ENCODE assay signal across 11 mouse cellular contexts in the genomic region with DNA sequence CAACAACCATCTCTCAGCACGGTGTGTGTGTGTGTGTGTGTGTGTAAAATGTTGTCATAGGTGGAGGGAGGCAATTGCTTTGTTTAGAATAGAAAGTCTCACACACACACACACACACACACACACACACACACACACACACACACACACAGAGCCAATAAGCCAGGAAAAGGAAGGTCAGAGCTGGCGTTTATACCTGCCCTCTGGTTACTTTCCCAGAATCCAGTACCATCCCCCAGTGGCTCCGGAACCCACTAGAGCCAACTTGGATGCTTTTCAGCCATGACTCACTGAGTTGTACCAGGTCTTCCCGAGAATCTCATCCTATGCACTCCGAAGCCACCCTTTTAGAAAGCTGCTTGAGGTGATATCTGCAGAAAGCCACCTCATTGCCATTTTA.
DNase-seq lines count a peak whose midpoint lies in the region; ATAC-seq lines count a peak whose summit lies in the region.
"Had no signal": no experiment of that assay in that cellular context is flagged by ENCODE, and none has a peak within 500 bp of the region (broad histone marks: within the 10 kb centered on the region; RNA-seq: fewer than 3 reads in every experiment).

No protein-coding gene starts in this region.

- intact Hi-C loops in heart, postnatal 10 days (cut with DNase I), result no loop called here

- H3K4me3 ChIP-seq in hindbrain, embryonic 16.5 days (ENCODE audit: low read length), result no peak overlapping the region
- H3K4me3 ChIP-seq: left cerebral cortex, adult 2 months had no signal

- DNase-seq in kidney, adult 11 months, result peak; percentile 31
- DNase-seq in kidney, postnatal 4 days, result no peak
- DNase-seq in cerebellum, adult 18-20 months, result peak; percentile 82 to 89
- peak; percentile 76 to 79 for DNase-seq in heart, postnatal 10 days
- DNase-seq in lung, postnatal 36 days, result peak; percentile 80
- no peak for DNase-seq in right cerebral cortex, postnatal 14 days
- DNase-seq in thymus, postnatal 36 days, result no peak
- DNase-seq: forebrain, postnatal 0 days had no signal

- WGBS in hindbrain, embryonic 16.5 days, result 75% methylated on average over 5 of the region's 5 CpGs

- peaks cover 6% of the 10 kb centered on the region for H3K4me1 ChIP-seq in hindbrain, embryonic 16.5 days (ENCODE audit: control insufficient read depth, insufficient read depth, low read depth, low read length)

- ATAC-seq in hindbrain, embryonic 16.5 days, result no peak
- ATAC-seq: forebrain, postnatal 0 days had no signal

- no peak overlapping the region for H3K9ac ChIP-seq in hindbrain, embryonic 16.5 days (ENCODE audit: low read depth, low read length)
- H3K9ac ChIP-seq: forebrain, postnatal 0 days had no signal

- no peak overlapping the region for H3K4me2 ChIP-seq in hindbrain, embryonic 16.5 days (ENCODE audit: low read length)

- no peaks in the 10 kb centered on the region for H3K27me3 ChIP-seq in hindbrain, embryonic 16.5 days (replicated peaks; ENCODE audit: control insufficient read depth, insufficient read depth, low read length)

- H3K36me3 ChIP-seq in hindbrain, embryonic 16.5 days (ENCODE audit: control insufficient read depth, insufficient read depth, low read length), result no peaks in the 10 kb centered on the region
- H3K36me3 ChIP-seq: G1E had no signal

- no peak overlapping the region for H3K27ac ChIP-seq in hindbrain, embryonic 16.5 days (ENCODE audit: low read depth, low read length)
- H3K27ac ChIP-seq: left cerebral cortex, adult 2 months had no signal

- no peaks in the 10 kb centered on the region for H3K9me3 ChIP-seq in hindbrain, embryonic 16.5 days (ENCODE audit: control insufficient read depth, low read length)

Comparison
In these comparisons a context has a peak if more than half of its experiments do, and no peak if none do; other contexts are left out.
1. DNase-seq: peak in kidney, adult 11 months (single experiment), cerebellum, adult 18-20 months (2 of 2), heart, postnatal 10 days (2 of 2) and lung, postnatal 36 days (single experiment); none in kidney, postnatal 4 days (0 of 2), right cerebral cortex, postnatal 14 days (single experiment) and thymus, postnatal 36 days (0 of 2).